Mouse (Mus musculus) retina, adult 2 months (tissue): ENCODE measurements around the gene Synrg.

Source experiments
- DNase-seq: peaks from one replicate; pipeline ENCODE4 v3.0.0-alpha.2; 2012; ENCODE audit warnings: low read depth, low spot score

Synrg gene

GRCm38 (mm10) chr11:84040621-84041020 lies 76.4 kb downstream of the Synrg start:
- no peak for DNase-seq

DNA sequence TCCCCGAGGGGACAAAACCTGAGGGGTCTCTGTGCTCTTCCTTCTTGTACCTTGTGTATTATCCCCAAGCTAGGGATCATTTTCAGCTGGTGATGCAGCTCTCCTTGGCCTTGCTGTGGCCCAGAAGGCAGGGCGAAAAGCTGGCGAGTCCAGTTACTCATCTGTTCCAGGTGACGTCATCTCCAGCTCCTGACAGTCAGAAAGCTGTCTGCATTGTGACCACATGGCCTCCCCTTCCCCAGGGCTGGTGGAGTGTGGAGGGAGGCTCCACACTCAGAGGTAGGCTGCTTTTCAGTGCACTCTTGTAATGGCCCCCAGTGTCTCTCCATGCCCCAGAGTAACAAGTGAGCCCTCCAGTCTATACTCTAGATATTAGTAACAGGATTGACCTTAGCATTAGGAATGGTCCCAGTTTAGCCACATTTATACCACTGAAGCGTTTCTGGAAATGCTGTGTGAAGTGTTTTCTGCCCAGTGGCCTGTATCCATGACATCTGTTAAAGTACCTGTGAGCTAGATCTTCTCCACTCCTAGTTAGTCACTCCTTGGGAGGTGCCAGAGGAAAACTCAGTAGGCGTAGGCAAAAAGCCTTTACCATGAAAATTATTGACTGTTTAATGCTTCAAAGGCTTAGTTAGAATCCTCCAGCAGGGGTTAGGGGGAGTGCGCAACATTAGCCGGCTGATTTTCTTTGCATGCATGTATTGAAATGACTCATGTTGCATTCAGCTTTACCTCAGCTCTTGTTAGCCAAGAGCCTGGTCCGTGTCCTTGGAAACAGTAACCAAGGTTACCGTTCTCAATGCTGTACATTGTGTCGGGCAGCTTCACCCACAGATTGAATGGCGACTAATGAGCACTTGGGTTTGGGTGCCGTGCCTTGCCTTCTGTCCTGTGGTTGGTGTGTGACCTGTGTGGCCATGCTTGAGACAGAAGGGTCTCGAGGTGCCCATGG lies 78.9 kb downstream of the Synrg start:
- no peak for DNase-seq

GRCm38 (mm10) chr11:84044988-84045387 lies 80.8 kb downstream of the Synrg start:
- DNase-seq: no peak

DNA sequence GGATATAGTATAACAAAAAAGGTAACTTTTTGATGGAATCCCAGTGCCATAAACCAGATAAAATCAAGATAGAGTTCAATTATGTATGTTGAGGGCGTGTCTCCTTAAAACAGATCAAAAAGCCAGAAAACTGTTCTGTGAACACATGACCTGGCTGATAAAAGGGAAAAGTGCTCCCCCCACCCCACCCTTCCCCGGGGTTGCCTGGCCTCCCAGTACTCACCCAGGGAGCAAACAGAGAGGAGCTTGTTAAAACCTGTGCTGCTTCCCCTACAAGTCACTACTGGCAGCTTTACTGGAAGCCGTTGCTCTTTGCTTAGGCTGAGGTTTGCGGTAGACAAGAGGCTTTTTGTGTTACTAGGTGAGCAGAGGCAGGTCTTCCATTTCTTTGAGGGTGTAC lies 83.0 kb downstream of the Synrg start:
- DNase-seq: no peak

DNA sequence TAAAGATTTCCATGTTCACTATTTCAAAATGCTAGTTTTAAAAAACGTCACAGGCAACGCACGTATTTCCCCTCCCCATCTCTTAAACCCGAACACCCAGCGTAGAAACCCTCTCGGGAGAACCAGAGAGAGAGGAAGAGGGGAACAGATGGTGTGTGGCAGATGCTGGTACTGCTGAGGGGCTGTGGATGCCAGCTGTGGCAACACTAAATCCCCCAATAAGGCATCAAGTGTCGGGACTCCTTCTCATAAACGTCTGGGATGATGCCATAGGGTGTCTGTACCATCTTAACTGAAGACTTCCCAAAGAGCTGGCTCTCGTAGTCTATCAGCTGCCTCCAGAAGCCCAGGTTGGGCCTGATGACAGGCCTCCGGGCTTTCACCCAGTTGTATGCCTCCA lies 84.2 kb downstream of the Synrg start:
- no peak for DNase-seq

- DNase-seq: no peak
Observed at GRCm38 (mm10) chr11:84053055-84053454, 88.8 kb downstream of the Synrg start.

DNA sequence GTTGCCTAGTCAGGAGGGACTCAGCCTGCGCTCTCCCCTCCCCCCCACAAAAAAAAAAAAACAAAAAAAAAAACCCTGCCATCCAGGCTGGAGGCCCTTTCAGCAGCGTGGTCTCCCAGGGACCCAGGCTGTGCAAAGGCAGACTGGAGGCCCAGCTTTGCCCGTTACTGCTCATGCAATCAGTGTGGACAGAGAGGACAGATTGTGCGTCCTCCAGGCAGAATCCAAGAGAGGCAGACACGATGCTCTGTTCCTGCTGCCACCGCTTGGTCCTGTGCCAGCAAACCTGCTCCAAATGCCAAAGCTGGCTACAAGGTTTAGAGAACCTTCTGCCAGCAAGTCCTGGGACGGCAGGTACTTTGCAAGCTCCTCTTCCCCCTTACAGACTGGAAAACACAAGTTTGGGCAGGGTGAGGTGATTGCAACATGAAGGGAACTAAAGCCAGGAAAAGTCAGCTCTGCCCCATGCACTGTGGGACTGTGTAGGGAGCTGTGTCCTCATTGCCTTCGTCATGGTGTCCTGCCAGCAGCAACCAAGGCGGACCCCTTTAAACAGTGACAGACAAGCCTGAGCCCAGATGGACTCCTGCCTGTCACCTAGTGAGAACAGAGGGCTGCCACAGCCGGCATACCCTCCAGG lies 89.4 kb downstream of the Synrg start:
- DNase-seq: no peak

GRCm38 (mm10) chr11:84057418-84057817 lies 93.2 kb downstream of the Synrg start:
- DNase-seq: no peak

DNA sequence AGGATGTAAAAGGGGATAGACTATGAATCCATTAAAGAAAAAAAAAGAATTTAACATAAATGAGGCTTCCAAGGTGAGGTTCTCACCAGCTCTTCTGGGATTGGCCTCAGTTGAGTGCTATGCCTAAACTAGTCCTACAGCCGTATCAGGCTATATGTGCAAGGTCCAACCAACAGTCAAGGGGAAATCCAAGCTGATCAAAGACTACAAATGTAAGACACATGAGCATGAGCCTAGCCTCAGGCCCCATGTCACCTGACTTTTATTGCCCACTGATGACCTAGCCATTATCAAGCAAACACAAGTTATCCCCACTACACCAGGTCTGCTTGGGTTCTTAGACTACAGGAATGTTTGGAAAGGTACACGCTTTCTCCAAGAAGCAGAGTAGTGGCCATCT lies 95.6 kb downstream of the Synrg start:
- no peak for DNase-seq

DNA sequence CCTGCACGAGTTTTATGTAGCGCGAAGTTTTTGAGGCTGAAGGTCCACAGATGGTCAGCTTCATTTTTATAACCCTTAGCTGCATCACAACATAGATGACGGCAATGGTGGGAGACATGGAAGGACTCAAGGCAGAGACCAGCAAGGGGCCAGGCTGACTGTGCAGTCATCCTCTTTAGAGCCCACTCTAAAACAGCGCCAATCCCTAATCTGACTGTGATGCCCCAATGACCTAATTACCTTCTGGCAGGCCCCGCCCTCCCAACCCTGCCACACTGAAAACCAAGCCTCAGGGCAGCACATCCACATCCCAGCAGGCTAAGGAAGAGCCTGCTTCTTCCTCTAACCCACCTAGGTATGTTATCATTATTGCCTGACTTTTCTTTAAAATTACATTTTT lies 96.4 kb downstream of the Synrg start:
- DNase-seq: peak; percentile 62

DNA sequence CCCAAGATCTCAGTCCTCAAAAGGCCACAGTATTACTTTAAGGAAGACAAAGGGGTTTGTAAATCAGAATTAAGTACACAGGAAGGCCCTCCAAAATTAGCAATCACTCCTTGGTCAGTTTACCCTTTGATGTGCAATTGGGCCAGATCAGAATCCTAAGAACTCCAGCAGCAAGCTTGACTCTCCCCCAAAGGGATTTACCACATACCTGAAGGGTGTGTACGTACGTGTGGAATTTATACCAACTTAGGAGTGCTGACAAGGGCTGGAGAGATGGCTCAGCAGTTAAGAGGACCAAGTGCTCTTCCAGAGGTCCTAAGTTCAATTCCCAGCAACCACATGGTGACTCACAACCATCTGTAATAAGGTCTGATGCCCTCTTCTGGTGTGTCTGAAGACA lies 97.7 kb downstream of the Synrg start:
- DNase-seq: no peak

DNA sequence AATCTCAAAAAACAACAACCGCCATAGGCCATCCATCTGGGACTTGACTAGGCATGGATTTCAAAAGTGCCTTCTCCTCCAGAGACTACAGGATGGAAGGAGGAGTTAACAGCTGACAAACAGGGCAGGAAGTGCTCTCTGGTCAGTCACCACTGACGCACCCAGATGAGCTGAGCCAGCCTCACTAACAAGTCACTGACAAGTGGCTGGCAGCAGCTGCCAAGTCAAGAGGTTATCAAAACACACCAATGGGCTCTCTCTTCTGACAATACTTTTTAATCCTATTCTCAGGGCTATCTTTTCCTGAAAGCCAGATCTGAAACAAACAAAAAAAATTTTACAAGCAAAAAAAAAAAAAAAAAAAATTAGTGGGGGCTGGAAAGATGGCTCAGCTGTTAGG lies 98.6 kb downstream of the Synrg start:
- no peak for DNase-seq

- no peak for DNase-seq
Observed at GRCm38 (mm10) chr11:84063631-84064209, 99.5 kb downstream of the Synrg start.

DNA sequence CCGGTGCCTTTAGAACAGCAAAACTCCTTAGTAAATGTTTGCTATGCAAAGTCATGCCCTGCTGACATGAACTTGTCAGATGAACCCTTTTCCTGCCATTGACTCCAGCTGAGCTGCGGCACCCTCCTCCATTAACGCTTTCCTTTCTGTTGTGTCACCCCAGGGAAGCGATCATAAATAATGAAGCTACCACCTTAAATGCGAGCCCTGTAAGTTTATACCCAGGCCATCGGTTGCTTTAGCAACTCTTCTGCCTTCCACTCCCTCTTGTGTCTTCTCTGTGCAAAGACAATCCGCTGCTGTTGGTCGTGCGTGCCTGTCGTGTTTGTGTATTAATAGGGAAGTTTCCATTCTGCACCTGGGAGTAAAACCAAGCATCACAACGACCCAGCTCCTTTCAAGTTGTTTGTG lies 101.8 kb downstream of the Synrg start:
- no peak for DNase-seq

DNA sequence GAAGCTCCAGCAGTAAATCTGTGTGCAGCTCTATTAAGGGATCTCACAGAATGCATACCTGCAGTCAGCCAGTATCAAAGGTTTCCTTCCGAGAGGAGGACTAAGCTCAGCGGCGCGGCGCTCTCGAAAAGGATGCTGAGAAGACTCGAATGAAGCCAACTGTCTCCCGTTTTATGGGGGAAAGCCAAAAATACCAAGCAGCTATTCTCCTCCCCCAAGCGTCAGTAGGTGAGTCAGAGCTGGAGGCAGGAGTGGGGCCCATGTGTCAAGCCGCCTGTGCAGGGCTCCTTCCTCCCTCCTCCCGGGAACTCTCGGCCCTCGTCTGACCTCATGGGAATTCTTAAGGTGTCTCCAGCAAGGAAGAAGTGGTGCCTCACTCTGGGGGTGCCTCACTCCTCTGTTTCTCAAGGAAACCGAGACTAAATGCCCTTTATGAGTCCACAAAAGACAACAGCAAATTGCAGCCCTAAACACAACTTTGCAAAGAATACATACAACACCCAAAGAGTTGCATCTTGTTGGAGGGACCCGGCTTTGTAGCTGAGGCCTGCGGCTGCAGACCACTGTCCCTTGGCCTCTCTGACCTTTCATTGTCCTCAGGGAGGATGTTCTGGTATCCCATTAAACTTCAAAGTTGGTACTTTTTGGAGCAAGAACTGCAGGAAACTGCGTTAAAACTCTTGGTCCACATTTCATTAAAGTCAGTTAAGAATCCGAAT lies 102.9 kb downstream of the Synrg start:
- no peak for DNase-seq

- no peak for DNase-seq
Observed at GRCm38 (mm10) chr11:84067720-84068190, 103.5 kb downstream of the Synrg start.

GRCm38 (mm10) chr11:84068191-84069033 lies 104.2 kb downstream of the Synrg start:
- peak; percentile 66 for DNase-seq

DNA sequence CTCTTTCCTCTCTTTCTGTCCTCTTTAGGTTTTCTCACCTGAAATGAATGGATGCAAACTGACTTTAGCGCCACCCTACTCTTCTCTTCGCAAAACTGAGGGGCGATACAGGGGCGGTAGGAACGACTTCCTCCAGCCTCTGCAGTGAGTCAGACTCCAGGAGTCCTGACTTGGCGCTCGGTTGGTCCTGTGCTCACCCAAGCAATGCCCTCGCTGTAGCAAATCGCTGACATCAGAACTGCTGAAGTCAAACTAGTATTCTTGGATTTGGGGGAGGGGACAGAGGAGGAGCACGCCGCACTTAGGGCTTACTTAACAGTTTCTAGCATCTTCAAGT lies 104.8 kb downstream of the Synrg start, which contains the start of gene Dusp14:
Gene Dusp14, minus strand, starts transcription at position 228 of the 337 bp plus-strand sequence.
- no peak for DNase-seq

- no peak for DNase-seq
Observed at GRCm38 (mm10) chr11:84072904-84073651, 108.8 kb downstream of the Synrg start.
